Mouse (Mus musculus) heart, adult 18-20 months (tissue): Measurements from ENCODE around the gene Ttc24. TPM values are rescaled to one million over a fixed set of nuclear protein-coding genes. Genes with fewer than 3 reads are reported as not detected.

ENCODE experiments used
- DNase-seq, 2 experiments: peaks; one replicate each; pipeline ENCODE4 v3.0.0; 2021 to 2022; ENCODE audit warnings: mixed read lengths in 1 of 2
- long read RNA-seq, 2 experiments: library from polyadenylated mRNA; stranded (forward); transcript quantifications; one replicate each; pipeline ENCODE4 v2.0.0; 2021
- total RNA-seq, 2 experiments: library from RNA; stranded (reverse); gene quantifications; 2 replicates each; pipeline ENCODE4 v1.2.3; 2021

The Ttc24 gene
- total RNA-seq = not detected
- long read RNA-seq, experiment 1 = 0 reads
- long read RNA-seq, experiment 2 = 0 reads

DNA sequence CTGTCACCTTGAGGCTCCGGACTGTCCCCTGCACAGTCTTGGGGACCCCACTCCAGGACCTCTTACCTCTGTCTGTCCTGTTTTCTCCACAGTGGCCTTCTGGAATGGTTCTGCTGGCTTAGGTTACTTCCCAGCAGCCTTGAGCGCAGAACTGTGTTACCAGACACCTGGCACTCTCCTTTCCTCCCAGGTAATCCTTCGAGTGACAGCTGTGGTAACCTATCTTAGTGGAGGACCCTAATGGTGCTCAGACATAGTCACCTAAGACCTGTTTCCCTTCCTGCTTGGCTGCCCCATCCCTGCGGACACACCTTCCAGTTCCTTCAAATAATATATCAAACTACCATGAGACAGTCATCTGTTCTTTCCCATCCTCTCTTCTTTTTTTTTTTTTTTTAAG lies at the start of gene Ttc24:
Ttc24 (minus strand) TSS at position 101 of the 400 bp plus-strand sequence.
- DNase-seq = no peak

DNA sequence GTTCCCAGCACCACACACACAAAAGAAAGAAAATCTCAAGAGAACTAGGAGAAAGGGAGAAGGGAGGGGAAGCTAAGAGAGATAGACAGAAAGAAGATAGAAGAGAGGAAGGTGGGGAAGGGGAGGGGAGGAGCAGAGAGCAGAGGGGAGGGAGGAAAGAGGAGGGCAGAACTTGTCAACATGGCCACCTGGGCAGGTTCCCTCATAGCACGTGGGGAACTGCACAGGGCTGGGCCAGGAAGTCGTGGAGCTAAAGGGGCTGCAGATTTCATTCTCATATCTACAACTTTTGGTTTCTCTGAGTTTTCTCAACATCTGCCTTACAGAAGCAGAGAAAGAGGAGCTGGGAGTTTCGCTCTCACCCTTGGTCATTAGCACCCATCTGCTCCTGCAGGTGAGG lies 49.5 kb upstream of the Ttc24 start:
- DNase-seq = no peak

GRCm38 (mm10) chr3:88126181-88126580 lies 48.1 kb upstream of the Ttc24 start:
- DNase-seq = no peak

DNA sequence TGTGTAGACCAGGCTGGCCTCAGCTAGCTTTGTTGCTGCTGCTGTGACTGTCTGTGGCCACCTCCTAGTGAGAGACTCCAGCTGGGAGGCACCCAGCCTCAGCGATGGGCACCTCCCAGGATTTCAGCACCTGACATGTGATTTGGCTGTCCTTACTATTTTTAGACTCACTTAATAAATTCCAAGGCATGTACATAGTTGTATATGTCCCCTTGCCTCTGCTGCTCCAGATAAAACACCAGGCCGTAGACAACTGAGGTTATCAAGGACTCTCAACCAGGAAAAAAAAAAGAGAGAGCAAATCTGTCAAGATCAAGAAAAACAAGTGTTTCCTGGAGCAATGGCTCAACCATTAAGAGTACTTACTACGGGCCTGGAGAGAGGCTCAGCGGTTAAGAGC lies 47.1 kb upstream of the Ttc24 start:
- DNase-seq = no peak

GRCm38 (mm10) chr3:88121164-88122131 lies 43.3 kb upstream of the Ttc24 start:
- no peak for DNase-seq

GRCm38 (mm10) chr3:88120117-88120651 lies 42.1 kb upstream of the Ttc24 start:
- DNase-seq = peak; percentile 71 to 85

GRCm38 (mm10) chr3:88114396-88114795 lies 36.3 kb upstream of the Ttc24 start:
- no peak for DNase-seq

DNA sequence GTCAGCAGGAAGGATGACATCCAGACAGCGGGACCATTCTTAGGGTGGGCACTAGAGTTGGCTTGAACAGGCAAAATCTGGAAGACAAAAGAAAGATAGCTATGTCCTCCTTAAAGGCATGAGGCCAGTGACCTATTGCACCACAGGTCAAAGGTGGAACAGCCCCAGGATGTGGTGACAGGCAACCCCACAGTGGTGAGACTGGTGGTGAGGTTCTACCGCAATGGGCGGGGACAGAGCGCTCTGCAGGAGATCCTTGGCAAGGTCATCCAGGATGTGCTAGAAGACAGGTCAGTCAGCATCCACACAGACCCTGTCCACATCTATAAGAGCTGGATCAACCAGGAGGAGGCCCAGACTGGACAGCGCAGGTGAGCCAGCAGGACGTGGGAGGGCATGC lies 31.0 kb upstream of the Ttc24 start:
- DNase-seq = no peak

GRCm38 (mm10) chr3:88106126-88106525 lies 28.0 kb upstream of the Ttc24 start:
- no peak for DNase-seq

DNA sequence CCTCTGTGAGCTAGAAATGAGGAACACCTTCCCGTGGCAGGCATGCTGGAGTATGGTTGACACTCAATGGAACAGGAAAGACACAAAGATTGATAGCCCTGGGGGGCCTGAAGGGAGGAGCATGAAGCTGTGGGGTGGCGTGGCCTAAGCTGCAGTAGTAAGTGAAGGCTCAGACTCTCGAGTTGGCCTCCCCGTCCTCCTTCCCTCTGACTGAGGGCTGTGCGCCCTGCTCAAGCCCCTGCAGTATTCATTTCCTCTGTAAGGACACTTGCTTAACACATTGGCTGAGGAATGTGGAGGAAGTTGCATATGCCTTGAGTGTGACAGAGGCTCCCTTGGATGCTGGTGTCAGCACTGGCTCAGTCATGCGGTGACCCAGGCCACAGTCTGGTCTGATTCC lies 24.5 kb upstream of the Ttc24 start:
- peak in 1 of 2 experiments; percentile 42 for DNase-seq

GRCm38 (mm10) chr3:88102196-88102595 lies 24.1 kb upstream of the Ttc24 start:
- no peak for DNase-seq

DNA sequence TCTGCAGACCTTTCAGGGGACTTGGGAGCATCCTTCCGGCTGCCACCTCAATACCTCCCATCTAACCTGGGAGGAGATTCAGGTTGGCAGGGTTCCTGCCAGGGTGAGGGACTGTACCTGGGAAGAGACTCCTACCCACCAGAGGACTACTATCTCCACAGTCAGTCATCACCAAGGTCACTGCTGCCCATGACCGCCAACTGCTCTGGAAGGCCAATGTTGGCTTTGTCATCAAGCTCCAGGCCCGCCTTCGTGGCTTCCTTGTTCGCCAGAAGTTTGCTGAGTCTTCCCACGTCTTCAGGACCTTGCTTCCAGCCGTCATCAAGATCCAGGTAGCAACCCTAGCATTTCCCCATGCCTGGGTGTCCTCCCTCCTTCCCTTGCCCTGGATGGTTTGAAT lies 23.6 kb upstream of the Ttc24 start:
- no peak for DNase-seq

GRCm38 (mm10) chr3:88100251-88100650 lies 22.1 kb upstream of the Ttc24 start:
- no peak for DNase-seq

- no peak for DNase-seq
Measured at GRCm38 (mm10) chr3:88097666-88098065, 19.6 kb upstream of the Ttc24 start.

DNA sequence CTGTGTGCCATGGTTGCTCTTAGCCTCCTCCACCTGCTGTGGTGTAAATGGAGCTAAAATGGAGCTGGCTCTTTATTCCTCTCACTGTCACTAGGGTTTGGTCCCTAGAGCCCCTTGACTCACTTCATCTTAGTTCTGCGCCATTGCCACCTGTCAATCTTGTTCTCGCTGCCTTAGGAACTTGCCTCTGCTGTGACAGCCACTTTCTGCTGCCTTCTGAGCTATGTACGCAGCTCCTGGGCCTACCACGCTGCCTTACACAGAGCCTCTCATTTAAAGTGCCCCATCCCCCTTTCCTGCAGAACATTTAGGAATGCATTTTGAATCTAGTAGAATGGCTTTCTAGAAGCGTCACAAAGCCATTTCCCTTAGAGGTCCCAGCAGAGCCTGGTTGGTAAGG lies 16.0 kb upstream of the Ttc24 start:
- no peak for DNase-seq

DNA sequence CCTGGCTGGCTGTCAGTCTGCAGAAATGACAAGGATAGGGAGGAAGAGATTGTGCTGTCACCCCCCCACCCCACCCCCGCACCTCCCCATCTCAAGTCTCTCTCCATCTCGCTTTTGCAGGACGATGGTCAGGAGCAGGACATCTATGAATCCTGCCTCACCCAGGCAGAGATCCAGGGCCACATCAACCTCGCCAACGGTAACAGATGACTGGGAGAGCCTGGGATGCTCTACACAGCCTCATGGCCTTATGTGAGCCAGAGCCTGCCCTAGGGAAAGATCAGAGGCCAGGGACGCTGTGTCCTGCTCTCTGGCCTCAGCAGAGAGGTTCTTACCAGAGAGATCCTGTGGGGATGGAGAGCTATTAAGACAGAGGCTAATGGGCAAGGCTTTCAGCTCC lies 12.5 kb upstream of the Ttc24 start:
- DNase-seq = no peak

- DNase-seq = no peak
Measured at GRCm38 (mm10) chr3:88090106-88090505, 12.0 kb upstream of the Ttc24 start.

DNA sequence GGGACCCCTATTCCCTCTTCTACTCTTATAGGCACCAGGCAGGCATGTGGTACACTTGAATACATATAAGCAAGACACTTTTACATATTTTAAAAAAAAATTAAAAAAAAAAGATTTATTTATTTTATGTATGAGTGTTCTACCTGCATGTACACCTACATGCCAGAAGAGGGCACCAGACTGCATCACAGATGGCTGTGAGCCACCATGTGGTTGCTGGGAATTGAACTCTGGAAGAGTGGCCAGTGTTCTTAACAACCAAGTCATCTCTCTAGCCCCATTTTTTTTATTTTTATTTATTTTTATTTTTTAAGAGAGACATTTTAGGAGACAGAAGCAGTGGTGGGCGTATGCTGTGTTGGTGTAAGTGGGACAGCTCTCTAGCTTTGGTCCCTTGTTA lies 9.6 kb upstream of the Ttc24 start:
- DNase-seq = peak; percentile 27 to 51

- no peak for DNase-seq
Measured at GRCm38 (mm10) chr3:88085459-88085858, 7.4 kb upstream of the Ttc24 start.

DNA sequence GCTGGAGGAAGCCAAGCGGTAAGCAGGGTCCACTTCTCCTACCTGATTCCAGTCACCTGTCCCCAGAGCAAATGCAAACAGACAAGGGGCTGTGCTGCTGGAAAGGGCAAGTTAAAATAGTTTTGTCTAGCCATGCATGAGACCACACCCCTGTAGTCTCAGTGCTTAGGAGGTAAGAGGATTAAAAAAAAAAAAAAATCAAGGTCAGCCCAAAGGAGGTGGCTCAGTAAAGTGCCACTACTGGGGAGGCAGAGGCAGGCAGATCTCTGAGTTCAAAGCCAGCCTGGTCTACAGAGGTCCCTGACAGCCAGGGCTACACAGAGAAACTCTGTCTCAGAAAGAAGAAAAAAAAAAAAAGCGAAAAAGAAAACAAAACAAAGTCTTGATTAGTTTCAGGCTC lies 5.9 kb upstream of the Ttc24 start:
- no peak for DNase-seq

GRCm38 (mm10) chr3:88082663-88083062 lies 4.6 kb upstream of the Ttc24 start:
- DNase-seq = peak in 1 of 2 experiments; percentile 36

GRCm38 (mm10) chr3:88082224-88082618 lies 4.1 kb upstream of the Ttc24 start:
- DNase-seq = no peak

GRCm38 (mm10) chr3:88081345-88082223 lies 3.5 kb upstream of the Ttc24 start, which contains the start of gene Iqgap3:
Iqgap3 (plus strand) TSS chr3:88081971.
- peak; percentile 94 to 95 for DNase-seq
